Mouse (Mus musculus) liver, embryonic 14.5 days (tissue): ENCODE results near the gene Prrx1.

ENCODE experiments used
- CTCF ChIP-seq: IDR thresholded peaks from 2 replicates; pipeline ENCODE4 v1.5.1; 2016; ENCODE audit warnings: antibody characterized with exemption, low read depth, control low read depth
- EP300 ChIP-seq: IDR thresholded peaks from 2 replicates; pipeline ENCODE4 v1.6.1; 2016; ENCODE audit warnings: antibody characterized with exemption, low read depth

DNA sequence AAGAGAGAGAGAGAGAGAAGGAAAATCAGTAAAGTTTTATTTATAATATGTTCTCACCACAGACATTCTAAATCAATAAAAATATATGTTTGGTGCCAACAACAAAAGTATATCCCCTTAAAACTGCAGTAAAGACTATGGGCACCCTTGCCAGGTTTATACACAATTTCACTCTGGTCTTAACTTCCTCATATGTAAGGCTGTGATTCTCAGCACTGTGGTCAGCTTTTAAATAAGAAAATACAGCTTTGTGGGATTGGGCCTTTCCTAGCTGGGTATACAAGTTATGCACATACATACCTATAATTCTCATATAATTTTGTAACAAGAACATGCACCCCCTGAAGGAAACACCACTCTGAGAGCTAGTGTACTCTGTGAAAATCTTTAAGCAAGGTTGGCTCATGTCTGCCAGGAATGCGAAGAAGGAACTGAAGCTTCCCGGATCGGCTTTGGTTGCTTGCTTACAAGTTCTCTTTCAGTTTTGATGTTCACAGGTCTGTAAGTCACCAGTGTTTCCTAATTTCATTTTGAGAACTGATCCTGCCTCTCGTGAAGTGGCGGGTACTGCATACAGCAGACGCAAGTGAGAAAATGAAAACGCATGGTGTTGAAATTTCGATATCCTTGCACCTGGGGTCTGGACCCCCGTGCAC is 29.4 kb downstream of the Prrx1 start:
- no peak for TF ChIP-seq EP300
- TF ChIP-seq CTCF: no peak
